Mouse (Mus musculus): ENCODE measurements around the gene Itk. TPM values are rescaled to one million over a fixed set of nuclear protein-coding genes. Genes with fewer than 3 reads are reported as not detected.

Itk gene
- polyA plus RNA-seq, 1 experiment: 125 TPM

- DNase-seq: peak; percentile 79
- WGBS: 18% methylated on average over 16 of the region's 16 CpGs
- Histone ChIP-seq H3K27ac (ENCODE audit: control insufficient read depth, insufficient read depth, low read length) (peak overlapping the region; percentile 73), H3K4me3 (ENCODE audit: control insufficient read depth, insufficient read depth, low read length) (no peak overlapping the region), H3K36me3 (ENCODE audit: control insufficient read depth, insufficient read depth, low read length) (peaks cover 63% of the 10 kb centered on the region), H3K4me1 (replicated peaks; ENCODE audit: control insufficient read depth, insufficient read depth, low read length) (peaks cover 14% of the 10 kb centered on the region), H3K27me3 (ENCODE audit: control insufficient read depth, insufficient read depth, low read length) (no peaks in the 10 kb centered on the region)
- TF ChIP-seq POLR2A (IDR thresholded peaks at IDR 0.05; ENCODE audit: control insufficient read depth, extremely low read depth, insufficient read depth, low read length, poor library complexity): no peak
- TF ChIP-seq CTCF (IDR thresholded peaks at IDR 0.05; ENCODE audit: borderline replicate concordance, control insufficient read depth, extremely low read depth, insufficient read depth, low read length, poor library complexity): peak; percentile 76; the same call in 1 of the 2 replicates
These were observed 62.9 kb downstream of the Itk start for GRCm38 (mm10) chr11:46326271-46327015.

GRCm38 (mm10) chr11:46321559-46321958, 67.8 kb downstream of the Itk start:
- H3K4me3 ChIP-seq (ENCODE audit: control insufficient read depth, insufficient read depth, low read length): no peak overlapping the region
- no peak for TF ChIP-seq CTCF (IDR thresholded peaks at IDR 0.05; ENCODE audit: borderline replicate concordance, control insufficient read depth, extremely low read depth, insufficient read depth, low read length, poor library complexity)
- no peak for TF ChIP-seq POLR2A (IDR thresholded peaks at IDR 0.05; ENCODE audit: control insufficient read depth, extremely low read depth, insufficient read depth, low read length, poor library complexity)
- peaks cover 8% of the 10 kb centered on the region for H3K4me1 ChIP-seq (replicated peaks; ENCODE audit: control insufficient read depth, insufficient read depth, low read length)
- H3K27ac ChIP-seq (ENCODE audit: control insufficient read depth, insufficient read depth, low read length): no peak overlapping the region
- H3K27me3 ChIP-seq (ENCODE audit: control insufficient read depth, insufficient read depth, low read length): no peaks in the 10 kb centered on the region
- 92% methylated on average over 7 of the region's 7 CpGs for WGBS
- peaks cover 22% of the 10 kb centered on the region for H3K36me3 ChIP-seq (ENCODE audit: control insufficient read depth, insufficient read depth, low read length)
- no peak for DNase-seq

GRCm38 (mm10) chr11:46314534-46314933, 74.8 kb downstream of the Itk start:
- H3K27ac ChIP-seq (ENCODE audit: control insufficient read depth, insufficient read depth, low read length): no peak overlapping the region
- H3K36me3 ChIP-seq (ENCODE audit: control insufficient read depth, insufficient read depth, low read length): no peaks in the 10 kb centered on the region
- peaks cover 18% of the 10 kb centered on the region for H3K4me1 ChIP-seq (replicated peaks; ENCODE audit: control insufficient read depth, insufficient read depth, low read length)
- TF ChIP-seq CTCF (IDR thresholded peaks at IDR 0.05; ENCODE audit: borderline replicate concordance, control insufficient read depth, extremely low read depth, insufficient read depth, low read length, poor library complexity): no peak
- WGBS: 57% methylated on average over 7 of the region's 7 CpGs
- DNase-seq: no peak
- H3K27me3 ChIP-seq (ENCODE audit: control insufficient read depth, insufficient read depth, low read length): no peaks in the 10 kb centered on the region
- no peak overlapping the region for H3K4me3 ChIP-seq (ENCODE audit: control insufficient read depth, insufficient read depth, low read length)

- Histone ChIP-seq H3K36me3 (ENCODE audit: control insufficient read depth, insufficient read depth, low read length) (no peaks in the 10 kb centered on the region), H3K27ac (ENCODE audit: control insufficient read depth, insufficient read depth, low read length) (no peak overlapping the region), H3K4me3 (ENCODE audit: control insufficient read depth, insufficient read depth, low read length) (no peak overlapping the region), H3K27me3 (ENCODE audit: control insufficient read depth, insufficient read depth, low read length) (no peaks in the 10 kb centered on the region), H3K4me1 (replicated peaks; ENCODE audit: control insufficient read depth, insufficient read depth, low read length) (peaks cover 24% of the 10 kb centered on the region)
- 31% methylated on average over 6 of the region's 6 CpGs for WGBS
- DNase-seq: no peak
- TF ChIP-seq CTCF (IDR thresholded peaks at IDR 0.05; ENCODE audit: borderline replicate concordance, control insufficient read depth, extremely low read depth, insufficient read depth, low read length, poor library complexity) (no peak), POLR2A (IDR thresholded peaks at IDR 0.05; ENCODE audit: control insufficient read depth, extremely low read depth, insufficient read depth, low read length, poor library complexity) (no peak)
These were observed 75.5 kb downstream of the Itk start for GRCm38 (mm10) chr11:46313851-46314250.

- Histone ChIP-seq H3K27ac (ENCODE audit: control insufficient read depth, insufficient read depth, low read length) (peak within 1 kb of the TSS; percentile 65), H3K4me3 (ENCODE audit: control insufficient read depth, insufficient read depth, low read length) (peak within 1 kb of the TSS; percentile 91), H3K4me1 (replicated peaks; ENCODE audit: control insufficient read depth, insufficient read depth, low read length) (peaks cover 37% of the 10 kb centered on the region), H3K27me3 (ENCODE audit: control insufficient read depth, insufficient read depth, low read length) (no peaks in the 10 kb centered on the region), H3K36me3 (ENCODE audit: control insufficient read depth, insufficient read depth, low read length) (no peaks in the 10 kb centered on the region)
- no peak for DNase-seq
- WGBS: 11% methylated on average over 14 of the region's 14 CpGs
- no peak for TF ChIP-seq CTCF (IDR thresholded peaks at IDR 0.05; ENCODE audit: borderline replicate concordance, control insufficient read depth, extremely low read depth, insufficient read depth, low read length, poor library complexity)
- TF ChIP-seq POLR2A (IDR thresholded peaks at IDR 0.05; ENCODE audit: control insufficient read depth, extremely low read depth, insufficient read depth, low read length, poor library complexity): no peak
These were observed 76.7 kb downstream of the Itk start, which contains the start of gene Cyfip2 for GRCm38 (mm10) chr11:46312523-46313035. TSS of gene Cyfip2 (minus strand) at chr11:46312859.

GRCm38 (mm10) chr11:46311703-46312522, 77.4 kb downstream of the Itk start:
- Histone ChIP-seq H3K36me3 (ENCODE audit: control insufficient read depth, insufficient read depth, low read length) (no peaks in the 10 kb centered on the region), H3K4me1 (replicated peaks; ENCODE audit: control insufficient read depth, insufficient read depth, low read length) (peaks cover 40% of the 10 kb centered on the region), H3K4me3 (ENCODE audit: control insufficient read depth, insufficient read depth, low read length) (peak overlapping the region; percentile 91), H3K27ac (ENCODE audit: control insufficient read depth, insufficient read depth, low read length) (peak overlapping the region; percentile 65), H3K27me3 (ENCODE audit: control insufficient read depth, insufficient read depth, low read length) (no peaks in the 10 kb centered on the region)
- 0 out of 2 replicates have a peak, but pooled peaks have one; percentile 48 for TF ChIP-seq CTCF (IDR thresholded peaks at IDR 0.05; ENCODE audit: borderline replicate concordance, control insufficient read depth, extremely low read depth, insufficient read depth, low read length, poor library complexity)
- peak; percentile 91 for TF ChIP-seq POLR2A (IDR thresholded peaks at IDR 0.05; ENCODE audit: control insufficient read depth, extremely low read depth, insufficient read depth, low read length, poor library complexity)
- DNase-seq: peak; percentile 81
- under 1% methylated on average over 71 of the region's 71 CpGs for WGBS

Data from thymus, adult 2 months (tissue).